Mouse (Mus musculus): ENCODE data around the gene Klhl6. TPM values are rescaled to one million over a fixed set of nuclear protein-coding genes. Genes with fewer than 3 reads are reported as not detected.

The Klhl6 gene
- polyA plus RNA-seq, 3 experiments from 2014 or later = 205 to 255 (median 211) TPM

DNA sequence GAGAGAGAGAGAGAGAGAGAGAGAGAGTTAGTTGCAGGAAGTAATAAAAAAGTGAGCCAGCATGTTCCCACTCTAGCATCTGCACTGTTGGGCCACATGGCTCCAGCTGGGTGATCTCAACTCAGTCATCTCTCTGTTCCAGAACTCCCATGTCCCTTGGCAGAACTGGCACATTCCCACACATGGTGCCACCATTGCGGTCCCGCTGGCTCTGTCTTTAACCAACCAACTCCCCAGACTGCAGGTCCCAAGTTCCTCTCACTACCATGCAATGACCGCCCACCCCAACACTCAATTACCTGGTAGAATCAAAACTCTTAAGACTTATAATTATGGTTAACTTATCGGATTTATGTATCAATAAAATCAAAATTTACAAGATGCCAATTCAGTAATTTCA is 14.2 kb downstream of the Klhl6 start:
- no peak for ATAC-seq

DNA sequence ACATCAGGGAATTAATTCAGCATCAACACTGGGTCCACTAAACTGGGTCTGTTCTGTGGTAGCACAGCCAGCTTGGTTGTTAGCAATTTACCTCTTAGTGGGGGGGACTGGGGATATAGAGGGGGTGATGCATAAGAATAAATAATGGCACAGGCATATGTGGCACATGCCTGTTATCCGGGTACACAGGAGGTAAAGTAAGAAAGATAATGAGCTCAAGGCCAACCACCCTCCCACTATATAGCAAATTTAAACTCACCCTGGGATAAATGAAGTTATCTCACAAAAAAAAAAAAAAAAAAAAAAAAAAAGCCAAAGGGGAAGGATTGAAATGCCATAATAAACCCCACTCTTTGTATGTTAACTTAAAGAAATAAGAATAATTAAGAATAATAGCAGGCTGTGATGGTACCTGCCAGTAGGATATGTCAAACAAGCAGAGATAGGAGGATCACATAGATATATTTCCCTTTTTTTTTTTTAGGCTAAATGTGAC is 14.9 kb downstream of the Klhl6 start:
- no peak for ATAC-seq

DNA sequence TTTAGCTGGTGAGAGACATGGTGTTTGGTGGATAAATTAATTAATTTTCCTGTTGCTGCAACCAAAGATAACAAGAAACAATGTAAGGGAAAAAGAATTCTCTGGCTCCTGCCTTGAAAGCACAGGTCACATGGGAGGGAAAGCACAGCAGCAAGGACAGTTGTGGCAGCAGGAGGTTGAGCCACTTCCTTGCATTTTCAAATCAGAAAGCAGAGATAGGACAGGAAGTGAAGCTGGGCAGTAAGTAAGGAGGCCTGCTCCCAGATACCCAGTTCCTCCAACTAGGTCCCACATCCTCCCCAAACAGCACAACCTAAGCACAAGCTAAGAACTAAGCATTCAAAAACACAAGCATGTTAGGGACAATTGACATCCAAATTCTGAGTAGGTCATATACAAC is 15.9 kb downstream of the Klhl6 start:
- peak; percentile 49 for ATAC-seq

DNA sequence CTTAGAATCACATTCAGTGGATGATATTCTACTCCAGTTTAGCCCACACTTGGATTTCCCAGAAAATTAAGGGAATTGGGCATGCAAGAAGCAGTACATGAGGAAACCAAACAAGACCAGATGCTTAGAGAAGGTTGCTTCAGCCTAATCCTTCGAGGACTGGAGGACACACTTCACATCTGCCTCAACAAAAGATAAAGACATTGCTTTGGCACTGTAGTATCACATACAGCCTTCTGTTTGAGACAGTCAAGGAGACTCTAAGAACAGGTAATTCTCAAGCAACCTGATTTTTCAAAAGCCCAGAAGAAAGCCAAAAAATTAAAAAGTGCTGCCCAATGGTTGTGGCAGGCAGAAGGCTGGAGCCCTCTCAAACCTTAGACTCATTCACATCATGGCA is 16.4 kb downstream of the Klhl6 start:
- ATAC-seq = no peak

GRCm38 (mm10) chr16:19962951-19963350 is 19.9 kb downstream of the Klhl6 start:
- ATAC-seq = no peak

- ATAC-seq = no peak
These were observed 21.8 kb downstream of the Klhl6 start for GRCm38 (mm10) chr16:19961070-19961469.

GRCm38 (mm10) chr16:19960407-19961058 is 22.3 kb downstream of the Klhl6 start:
- ATAC-seq = peak; percentile 67

- ATAC-seq = no peak
These were observed 25.8 kb downstream of the Klhl6 start for GRCm38 (mm10) chr16:19957051-19957450.

DNA sequence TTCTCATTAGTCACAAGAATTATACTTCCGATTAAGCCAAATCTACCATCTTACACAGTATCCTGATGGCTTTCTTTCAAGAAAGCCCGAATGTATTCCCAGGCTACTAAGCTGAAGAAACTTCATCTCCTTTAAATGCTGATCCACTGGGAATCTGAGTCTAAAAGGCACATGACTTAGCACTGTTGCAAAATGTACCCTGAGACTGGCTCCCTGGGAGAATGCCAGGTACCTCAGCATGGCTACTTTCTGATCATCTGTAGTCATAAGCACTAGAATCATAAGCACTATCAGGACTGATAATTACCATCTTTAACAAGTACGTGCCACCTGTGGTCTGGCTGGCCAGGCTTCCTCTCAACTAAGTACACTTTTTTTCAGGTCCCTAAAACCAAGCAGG is 35.5 kb downstream of the Klhl6 start:
- ATAC-seq = no peak

GRCm38 (mm10) chr16:19946578-19947298 is 36.1 kb downstream of the Klhl6 start:
- ATAC-seq = no peak

DNA sequence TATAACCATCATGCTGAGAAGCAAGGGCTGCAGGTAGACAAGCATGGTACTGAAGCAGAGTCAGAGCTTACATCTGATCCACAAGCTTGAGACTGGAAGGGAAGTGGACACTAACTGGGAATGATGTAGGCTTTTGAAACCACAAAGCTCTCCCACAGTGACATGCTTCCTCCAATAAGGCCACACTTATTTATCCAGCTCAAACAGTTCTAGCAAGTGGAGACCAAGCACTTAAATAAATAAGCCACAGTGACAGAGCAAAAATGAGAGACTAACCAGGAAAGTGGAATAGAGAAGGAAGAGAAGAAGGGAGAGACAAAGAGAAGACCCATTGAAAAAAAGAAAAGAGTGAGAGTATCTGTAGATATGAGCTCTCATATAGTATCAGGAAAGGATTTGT is 62.0 kb downstream of the Klhl6 start:
- ATAC-seq = no peak

GRCm38 (mm10) chr16:19918286-19918685 is 64.6 kb downstream of the Klhl6 start:
- ATAC-seq = no peak

- ATAC-seq = no peak
These were observed 70.3 kb downstream of the Klhl6 start for GRCm38 (mm10) chr16:19912582-19912981.

- no peak for ATAC-seq
These were observed 74.5 kb downstream of the Klhl6 start for GRCm38 (mm10) chr16:19908291-19908690.

DNA sequence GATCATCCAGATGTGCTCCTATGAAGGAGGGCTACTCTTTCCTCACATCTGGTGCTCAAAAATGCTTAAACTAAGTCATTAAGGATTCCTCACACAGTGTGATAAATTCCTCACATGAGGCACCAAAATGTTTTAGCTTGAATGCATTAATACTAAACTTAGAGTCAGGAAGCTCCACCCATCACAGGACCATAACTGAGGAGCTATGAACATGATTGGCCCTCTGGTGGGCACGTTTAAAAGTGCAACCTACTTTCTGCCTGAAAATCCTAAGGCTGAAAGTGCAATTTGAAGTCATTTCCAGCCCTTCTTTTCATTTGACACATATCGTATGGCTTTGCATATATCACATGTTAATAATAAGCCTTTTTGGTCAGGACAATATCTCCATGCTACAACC is 75.7 kb downstream of the Klhl6 start:
- ATAC-seq = peak; percentile 63

GRCm38 (mm10) chr16:19904734-19905479 is 77.9 kb downstream of the Klhl6 start:
- ATAC-seq = no peak

DNA sequence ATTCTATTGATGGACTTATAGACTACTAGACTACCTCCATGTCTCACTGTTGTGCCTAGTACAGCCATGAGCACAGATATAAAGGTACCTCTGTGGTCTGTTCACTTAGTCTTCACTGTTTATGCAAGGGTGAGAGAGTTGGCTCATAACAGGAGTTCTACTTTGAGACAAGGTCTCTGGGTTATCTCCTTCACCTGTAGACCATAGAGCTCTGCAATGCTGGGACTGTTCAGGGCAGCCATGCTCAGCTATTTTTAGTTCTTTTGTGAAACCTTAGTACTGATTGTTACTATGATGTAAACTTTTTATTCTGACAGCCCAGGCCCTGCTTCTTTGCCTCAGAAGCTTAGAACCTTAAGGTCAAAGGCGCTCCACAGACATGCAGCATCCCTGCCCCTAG is 79.0 kb downstream of the Klhl6 start:
- ATAC-seq = no peak

Other genes with a start within 250 kb of the Klhl6 start
- 10 to 100 TPM; 11.8 to 27.1 (median 14.7) TPM for gene B3gnt5, start 222.8 kb downstream of the Klhl6 start, polyA plus RNA-seq (2017; shearing (Covaris generic))
- 10 to 100 TPM; 26.4 to 33.1 (median 32.5) TPM for gene Klhl24, start 114.5 kb upstream of the Klhl6 start, polyA plus RNA-seq (2017; shearing (Covaris generic))
- 10 to 100 TPM in 1 of 3 experiments, 1 to 10 TPM in 2; 6.1 to 11.9 (median 9.4) TPM for gene Yeats2, start 158.0 kb upstream of the Klhl6 start, polyA plus RNA-seq (2017; shearing (Covaris generic))

Measured in inflammation-experienced regulatory T-cells, adult 6 months (primary cell).